Mouse (Mus musculus) heart, embryonic 14.5 days (tissue): ENCODE results near the gene Klhl35. TPM values are rescaled to one million over a fixed set of nuclear protein-coding genes. Genes with fewer than 3 reads are reported as not detected.
A peak's percentile ranks its signal among the peaks of the same experiment; 100 is the strongest.

Source experiments
- ATAC-seq: fragments of 200-750 bp; cut with Nextera tagmentation; 2 replicates; pipeline ENCODE4 v1.8.0; 2017; ENCODE audit warnings: low read depth, moderate TSS enrichment; ENCODE audit not compliant: insufficient number of reproducible peaks, insufficient read depth, low FRiP score
- H3K27ac ChIP-seq, 2 experiments: fragments of 200-500 bp in 1 of 2; fragments of 300-500 bp in 1 of 2; sonication (generic) in 1 of 2; replicated peaks in 1 of 2; 2 replicates each; pipeline ENCODE4 v1.5.1; 2012 to 2014; ENCODE audit warnings: low read depth in 2 of 2, low read length in 2 of 2, control low read depth in 1 of 2, mild to moderate bottlenecking in 1 of 2, mixed read lengths in 1 of 2; ENCODE audit not compliant: control insufficient read depth in 1 of 2, insufficient read depth in 1 of 2
- H3K27me3 ChIP-seq: fragments of 300-500 bp; sonication (generic); 2 replicates; pipeline ENCODE4 v1.6.1; 2014; ENCODE audit warnings: mild to moderate bottlenecking, low read length, control low read depth; ENCODE audit not compliant: control insufficient read depth, insufficient read depth
- H3K36me3 ChIP-seq: fragments of 300-500 bp; sonication (generic); 2 replicates; pipeline ENCODE4 v1.6.1; 2014; ENCODE audit warnings: mild to moderate bottlenecking, control low read depth, low read length, mixed read lengths; ENCODE audit not compliant: control insufficient read depth, insufficient read depth
- H3K4me1 ChIP-seq, 2 experiments: fragments of 200-500 bp in 1 of 2; fragments of 300-500 bp in 1 of 2; sonication (generic) in 1 of 2; 2 replicates each; pipeline ENCODE4 v1.6.1; 2012 to 2014; ENCODE audit warnings: low read length in 2 of 2, control low read depth in 1 of 2, mixed read lengths in 1 of 2; ENCODE audit not compliant: control insufficient read depth in 2 of 2, insufficient read depth in 2 of 2
- H3K4me2 ChIP-seq: fragments of 300-500 bp; sonication (generic); 2 replicates; pipeline ENCODE4 v1.6.1; 2014; ENCODE audit warnings: mild to moderate bottlenecking, low read length
- H3K4me3 ChIP-seq, 2 experiments: fragments of 200-500 bp in 1 of 2; fragments of 300-500 bp in 1 of 2; sonication (generic) in 1 of 2; 2 replicates each; pipeline ENCODE4 v1.5.1; 2012 to 2014; ENCODE audit warnings: low read length in 2 of 2, mild to moderate bottlenecking in 2 of 2, control low read depth in 1 of 2, low read depth in 1 of 2, moderate library complexity in 1 of 2; ENCODE audit not compliant: control insufficient read depth in 1 of 2, insufficient read depth in 1 of 2
- H3K9ac ChIP-seq: fragments of 300-500 bp; sonication (generic); 2 replicates; pipeline ENCODE4 v1.6.1; 2014; ENCODE audit warnings: mild to moderate bottlenecking, low read length
- H3K9me3 ChIP-seq: fragments of 300-500 bp; sonication (generic); 2 replicates; pipeline ENCODE4 v1.6.1; 2016; ENCODE audit warnings: low read length, control low read depth; ENCODE audit not compliant: control insufficient read depth
- WGBS: fragments of 180-500 bp; shearing (Covaris S2); extraction: QIAGEN DNeasy Blood & Tissue Kit; methylation state at CpG from one replicate; pipeline ENCODE4 v1.1.7; 2014; 5-methylcytosine and 5-hydroxymethylcytosine counted together
- polyA plus RNA-seq: library from polyadenylated mRNA; unstranded; fragments of >200 nt; fragmentation: Nextera tagmentation; extraction: Ambion mirVana; gene quantifications from 2 replicates; pipeline ENCODE4 v1.2.1, GENCODE M21; 2014

The Klhl35 gene
- polyA plus RNA-seq, 1 experiment from 2014 or later = 1.1 TPM

GRCm38 (mm10) chr7:99467916-99468282, 2.1 kb downstream of the Klhl35 start:
- Histone ChIP-seq H3K9ac (peak overlapping the region; percentile 81), H3K9me3 (0 out of 2 replicates have a peak, but pooled peaks cover 2% of the 10 kb centered on the region), H3K4me1 (peaks cover 18 to 29% of the 10 kb centered on the region in 2 experiments), H3K4me2 (peak overlapping the region; percentile 91), H3K27me3 (no peaks in the 10 kb centered on the region), H3K4me3 (peak overlapping the region; percentile 46 to 53), H3K27ac (peak overlapping the region; percentile 77 to 94), H3K36me3 (peaks cover 10% of the 10 kb centered on the region)
- WGBS = 14% methylated on average over 11 of the region's 11 CpGs
- peak; percentile 33; the same call in 1 of the 2 replicates for ATAC-seq

- peaks cover 16% of the 10 kb centered on the region for H3K36me3 ChIP-seq
- under 1% methylated on average over 127 of the region's 145 CpGs for WGBS
- peak overlapping the region; percentile 81 for H3K9ac ChIP-seq
- H3K4me1 ChIP-seq = peaks cover 18 to 29% of the 10 kb centered on the region in 2 experiments
- 0 out of 2 replicates have a peak, but pooled peaks cover 2% of the 10 kb centered on the region for H3K9me3 ChIP-seq
- no peaks in the 10 kb centered on the region for H3K27me3 ChIP-seq
- ATAC-seq = peak; percentile 51
- peak overlapping the region; percentile 46 to 53 for H3K4me3 ChIP-seq
- H3K27ac ChIP-seq = peak overlapping the region; percentile 77 to 94
- peak overlapping the region; percentile 91 for H3K4me2 ChIP-seq
Measured at GRCm38 (mm10) chr7:99468283-99469132, 2.7 kb downstream of the Klhl35 start.

- no peaks in the 10 kb centered on the region for H3K27me3 ChIP-seq
- 80% methylated on average over 17 of the region's 17 CpGs for WGBS
- no peaks in the 10 kb centered on the region for H3K9me3 ChIP-seq
- H3K4me1 ChIP-seq = peaks cover 24 to 38% of the 10 kb centered on the region in 2 experiments
- no peak overlapping the region for H3K4me3 ChIP-seq
- peak overlapping the region in 1 of 2 experiments; percentile 94; a peak in 2 of 4 replicates for H3K27ac ChIP-seq
- H3K36me3 ChIP-seq = peaks cover 25% of the 10 kb centered on the region
- no peak for ATAC-seq
- H3K4me2 ChIP-seq = no peak overlapping the region
- no peak overlapping the region; the same call in 1 of the 2 replicates for H3K9ac ChIP-seq
Measured at GRCm38 (mm10) chr7:99469680-99470405, 4.0 kb downstream of the Klhl35 start.

- Histone ChIP-seq H3K36me3 (peaks cover 35% of the 10 kb centered on the region), H3K4me2 (no peak overlapping the region), H3K4me3 (no peak overlapping the region), H3K27me3 (no peaks in the 10 kb centered on the region), H3K9me3 (no peaks in the 10 kb centered on the region), H3K4me1 (peaks cover 14 to 32% of the 10 kb centered on the region in 2 experiments), H3K27ac (no peak overlapping the region), H3K9ac (no peak overlapping the region)
- ATAC-seq = no peak
- 59% methylated on average over 18 of the region's 18 CpGs for WGBS
Measured at GRCm38 (mm10) chr7:99471578-99471977, 5.8 kb downstream of the Klhl35 start.

- Histone ChIP-seq H3K27ac (no peak overlapping the region), H3K9ac (no peak overlapping the region), H3K4me3 (no peak overlapping the region), H3K9me3 (no peaks in the 10 kb centered on the region), H3K4me2 (no peak overlapping the region), H3K36me3 (peaks cover 58% of the 10 kb centered on the region), H3K4me1 (peaks cover 6 to 21% of the 10 kb centered on the region in 2 experiments), H3K27me3 (no peaks in the 10 kb centered on the region)
- 75% methylated on average over 14 of the region's 14 CpGs for WGBS
- 0 out of 2 replicates have a peak, but pooled peaks have one; percentile 6 for ATAC-seq
Measured at GRCm38 (mm10) chr7:99473638-99474407, 8.0 kb downstream of the Klhl35 start.

GRCm38 (mm10) chr7:99474836-99475561, 9.2 kb downstream of the Klhl35 start:
- peak overlapping the region in 1 of 2 experiments; percentile 10; a peak in 1 of 4 replicates for H3K27ac ChIP-seq
- H3K4me3 ChIP-seq = no peak overlapping the region
- H3K9me3 ChIP-seq = no peaks in the 10 kb centered on the region
- ATAC-seq = peak; percentile 44; the same call in 1 of the 2 replicates
- no peaks in the 10 kb centered on the region for H3K27me3 ChIP-seq
- 41% methylated on average over 12 of the region's 12 CpGs for WGBS
- H3K4me1 ChIP-seq = peaks cover 6 to 23% of the 10 kb centered on the region in 2 experiments
- H3K36me3 ChIP-seq = peaks cover 70% of the 10 kb centered on the region
- H3K9ac ChIP-seq = no peak overlapping the region
- H3K4me2 ChIP-seq = no peak overlapping the region
